Mouse (Mus musculus) E14TG2a.4 (cell line): ENCODE results near the gene Tprg.

Experiments used
- CTCF ChIP-seq: conservative IDR thresholded peaks from 2 replicates; pipeline ENCODE4 v1.5.1; 2014; ENCODE audit warnings: low read length
- NANOG ChIP-seq: IDR thresholded peaks from 2 replicates; pipeline ENCODE4 v1.6.1; 2014; ENCODE audit warnings: borderline replicate concordance, low read length, mixed read lengths
- POU5F1 ChIP-seq: IDR thresholded peaks from 2 replicates; pipeline ENCODE4 v1.6.1; 2014; ENCODE audit warnings: low read length, borderline replicate concordance

- no peak for TF ChIP-seq CTCF
- no peak for TF ChIP-seq NANOG
- no peak for TF ChIP-seq POU5F1
Observed at GRCm38 (mm10) chr16:25404156-25404555, 117.5 kb downstream of the Tprg start.
